Mouse (Mus musculus): Measurements from ENCODE around the gene Caskin1. TPM values are rescaled to one million over a fixed set of nuclear protein-coding genes. Genes with fewer than 3 reads are reported as not detected.

Gene Caskin1
- polyA plus RNA-seq, 1 experiment from 2014 or later = 52.2 TPM

DNA sequence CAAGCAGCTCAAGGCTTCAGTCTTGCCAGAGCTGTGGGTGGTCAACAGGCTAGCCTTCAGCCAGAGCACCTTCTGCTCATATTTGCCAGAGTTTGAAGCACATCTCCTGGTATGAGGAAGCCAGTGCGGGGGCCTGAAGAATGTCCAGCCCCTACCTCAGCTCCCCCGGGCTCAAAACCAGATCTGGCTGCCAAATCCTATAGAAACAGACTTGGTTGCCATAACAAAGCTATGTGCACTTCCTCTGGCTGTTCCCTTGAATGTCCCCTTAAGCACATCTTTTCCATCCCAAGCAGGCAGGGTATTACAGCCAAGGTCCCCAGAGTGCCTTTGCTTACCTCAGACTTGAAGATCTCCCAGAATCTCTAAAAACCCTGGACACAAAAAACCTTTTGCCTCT lies 36.3 kb downstream of the Caskin1 start:
- H3K36me3 ChIP-seq (ENCODE audit: control insufficient read depth, insufficient read depth, low read length) = peaks cover 2% of the 10 kb centered on the region; the same call in 1 of the 2 replicates
- no peak overlapping the region for H3K27ac ChIP-seq (ENCODE audit: low read depth, low read length)
- H3K9me3 ChIP-seq (ENCODE audit: control insufficient read depth, low read length) = no peaks in the 10 kb centered on the region
- H3K4me1 ChIP-seq (ENCODE audit: control insufficient read depth, insufficient read depth, low read length) = peaks cover 18% of the 10 kb centered on the region
- H3K4me3 ChIP-seq (ENCODE audit: low read depth, low read length) = no peak overlapping the region
- no peak overlapping the region for H3K9ac ChIP-seq (replicated peaks; ENCODE audit: low read depth, low read length)
- no peak overlapping the region for H3K4me2 ChIP-seq (ENCODE audit: low read depth, low read length)
- WGBS = 82% methylated on average over 2 of the region's 2 CpGs
- no peaks in the 10 kb centered on the region for H3K27me3 ChIP-seq (ENCODE audit: control insufficient read depth, insufficient read depth, low read length)
- ATAC-seq (ENCODE audit: low read depth) = no peak

DNA sequence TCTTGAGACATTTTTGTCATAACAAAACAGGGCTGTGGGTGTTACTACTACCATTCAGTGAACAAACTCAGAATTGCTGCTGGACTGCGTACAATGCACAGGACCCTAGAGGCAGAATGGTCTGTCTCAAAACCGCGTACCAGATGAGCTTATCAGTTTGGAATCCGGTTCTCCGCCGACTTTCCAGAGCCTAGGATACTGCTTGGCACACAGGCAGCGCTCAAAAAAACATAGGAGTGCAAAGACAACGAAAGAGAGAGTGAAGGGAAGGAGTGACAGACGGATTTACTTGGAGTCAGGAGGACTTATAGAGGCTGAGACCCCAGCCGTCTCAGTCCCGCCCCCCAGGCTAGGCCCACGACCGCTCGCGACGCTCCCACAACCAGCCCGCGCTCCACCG lies 38.9 kb downstream of the Caskin1 start:
- peaks cover 26% of the 10 kb centered on the region for H3K4me1 ChIP-seq (ENCODE audit: control insufficient read depth, insufficient read depth, low read length)
- 3% methylated on average over 19 of the region's 19 CpGs for WGBS
- peak overlapping the region; percentile 83 for H3K4me3 ChIP-seq (ENCODE audit: low read depth, low read length)
- H3K9me3 ChIP-seq (ENCODE audit: control insufficient read depth, low read length) = no peaks in the 10 kb centered on the region
- H3K9ac ChIP-seq (replicated peaks; ENCODE audit: low read depth, low read length) = peak overlapping the region; percentile 82
- H3K4me2 ChIP-seq (ENCODE audit: low read depth, low read length) = peak overlapping the region; percentile 60
- peak overlapping the region; percentile 57; the same call in 1 of the 2 replicates for H3K27ac ChIP-seq (ENCODE audit: low read depth, low read length)
- H3K36me3 ChIP-seq (ENCODE audit: control insufficient read depth, insufficient read depth, low read length) = peaks cover 10% of the 10 kb centered on the region; the same call in 1 of the 2 replicates
- no peaks in the 10 kb centered on the region for H3K27me3 ChIP-seq (ENCODE audit: control insufficient read depth, insufficient read depth, low read length)
- peak; percentile 0; the same call in 1 of the 2 replicates for ATAC-seq (ENCODE audit: low read depth)

DNA sequence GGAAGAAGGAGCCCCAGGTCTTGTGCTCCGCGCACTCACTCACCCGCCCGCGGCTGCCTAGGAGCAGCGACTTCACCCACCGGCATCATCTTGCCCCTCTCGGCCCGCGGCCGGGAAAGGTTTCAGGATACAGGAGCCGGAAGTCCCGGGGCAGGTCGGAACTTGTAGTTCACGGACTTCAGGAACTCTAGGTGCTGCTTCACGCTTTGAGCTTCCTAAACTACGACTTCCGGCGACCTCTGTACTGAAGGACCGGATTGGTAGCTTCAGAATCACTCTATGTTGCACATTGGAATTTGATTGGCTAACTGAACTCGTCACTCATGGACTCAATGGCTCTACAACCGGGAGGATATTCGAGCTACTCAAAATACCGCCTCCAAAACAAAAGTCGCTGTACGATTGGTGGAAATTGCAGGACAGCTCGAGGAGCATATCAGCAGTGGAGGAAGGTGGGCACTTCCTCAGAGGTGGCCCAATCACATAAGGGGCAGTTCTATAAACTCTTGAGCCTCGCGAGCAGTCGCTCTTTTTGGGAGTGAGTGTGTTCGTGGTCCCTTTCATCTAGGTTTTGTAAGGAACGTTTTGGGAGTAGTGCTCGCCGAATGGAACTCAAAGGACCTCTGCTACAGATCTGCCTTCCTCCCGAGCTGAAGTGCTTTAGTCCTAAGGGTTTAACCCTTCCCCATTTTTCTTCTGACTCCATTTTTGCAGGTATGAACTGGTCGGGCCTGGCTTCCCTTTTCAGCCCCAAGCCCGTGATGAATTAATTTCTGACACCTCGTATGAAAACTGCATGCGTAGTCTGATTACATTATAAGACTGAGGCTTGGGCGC lies 39.5 kb downstream of the Caskin1 start, which contains the start of gene Traf7:
TSS of gene Traf7 (minus strand) at position 216 of the 837 bp plus-strand sequence.
- peak; percentile 98 for ATAC-seq (ENCODE audit: low read depth)

DNA sequence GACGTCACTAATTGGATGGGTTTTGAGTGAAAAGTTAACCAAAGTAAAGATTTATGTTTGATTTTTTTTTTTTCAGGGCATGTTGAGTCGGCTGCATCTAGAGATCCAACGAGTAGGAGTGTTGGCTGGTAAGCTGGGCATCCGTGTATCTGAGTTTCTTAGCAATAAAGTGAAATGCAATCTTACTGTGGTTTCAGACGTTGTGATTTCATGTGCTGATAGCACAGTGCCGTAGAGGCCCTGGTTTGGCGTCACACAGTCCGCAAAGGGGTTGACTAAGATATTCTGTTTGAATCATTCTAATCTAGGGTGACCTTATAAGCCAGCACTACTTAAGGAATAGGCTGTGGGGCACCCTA lies 40.1 kb downstream of the Caskin1 start:
- no peaks in the 10 kb centered on the region for H3K27me3 ChIP-seq (ENCODE audit: control insufficient read depth, insufficient read depth, low read length)
- H3K9ac ChIP-seq (replicated peaks; ENCODE audit: low read depth, low read length) = peak overlapping the region; percentile 72
- H3K27ac ChIP-seq (ENCODE audit: low read depth, low read length) = peak overlapping the region; percentile 84
- no peak for ATAC-seq (ENCODE audit: low read depth)
- H3K9me3 ChIP-seq (ENCODE audit: control insufficient read depth, low read length) = no peaks in the 10 kb centered on the region
- H3K4me2 ChIP-seq (ENCODE audit: low read depth, low read length) = peak overlapping the region; percentile 94
- 0% methylated on average over 8 of the region's 8 CpGs for WGBS
- H3K4me1 ChIP-seq (ENCODE audit: control insufficient read depth, insufficient read depth, low read length) = peaks cover 26% of the 10 kb centered on the region
- H3K4me3 ChIP-seq (ENCODE audit: low read depth, low read length) = peak overlapping the region; percentile 68
- H3K36me3 ChIP-seq (ENCODE audit: control insufficient read depth, insufficient read depth, low read length) = peaks cover 10% of the 10 kb centered on the region; the same call in 1 of the 2 replicates

More for the DNA sequence above, 39.5 kb downstream of the Caskin1 start, which contains the start of gene Traf7:
- Histone ChIP-seq H3K9me3 (ENCODE audit: control insufficient read depth, low read length) (no peaks in the 10 kb centered on the region), H3K4me2 (ENCODE audit: low read depth, low read length) (peak within 1 kb of the TSS; percentile 94), H3K36me3 (ENCODE audit: control insufficient read depth, insufficient read depth, low read length) (peaks cover 10% of the 10 kb centered on the region; the same call in 1 of the 2 replicates), H3K27me3 (ENCODE audit: control insufficient read depth, insufficient read depth, low read length) (no peaks in the 10 kb centered on the region), H3K27ac (ENCODE audit: low read depth, low read length) (peak within 1 kb of the TSS; percentile 84), H3K9ac (replicated peaks; ENCODE audit: low read depth, low read length) (peak within 1 kb of the TSS; percentile 82), H3K4me3 (ENCODE audit: low read depth, low read length) (peak within 1 kb of the TSS; percentile 83), H3K4me1 (ENCODE audit: control insufficient read depth, insufficient read depth, low read length) (peaks cover 26% of the 10 kb centered on the region)
- under 1% methylated on average over 40 of the region's 40 CpGs for WGBS

DNA sequence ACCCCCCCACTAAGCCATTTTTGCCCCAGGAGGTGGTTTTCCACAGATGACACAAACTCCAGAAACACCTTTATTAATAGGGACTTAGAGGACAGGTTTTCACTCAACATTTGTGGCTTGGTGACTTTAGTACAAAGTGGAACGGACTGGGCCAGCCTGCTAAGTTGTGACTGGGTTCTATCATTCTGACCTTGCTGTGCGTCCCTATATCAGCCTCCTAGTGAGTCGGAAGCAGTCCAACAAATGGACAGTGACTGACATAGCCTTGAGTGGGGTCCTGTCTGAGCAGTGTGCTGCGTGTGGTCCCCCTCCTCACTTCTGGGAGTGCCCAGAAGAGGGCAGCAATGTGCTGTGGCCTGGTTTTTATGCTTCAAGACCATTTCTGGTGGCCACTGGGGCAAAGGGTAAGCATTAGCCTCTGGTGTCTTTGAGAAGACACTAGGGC lies 40.6 kb downstream of the Caskin1 start:
- Histone ChIP-seq H3K9ac (replicated peaks; ENCODE audit: low read depth, low read length) (peak overlapping the region; percentile 72), H3K4me3 (ENCODE audit: low read depth, low read length) (peak overlapping the region; percentile 68), H3K36me3 (ENCODE audit: control insufficient read depth, insufficient read depth, low read length) (peaks cover 10% of the 10 kb centered on the region; the same call in 1 of the 2 replicates), H3K27ac (ENCODE audit: low read depth, low read length) (peak overlapping the region; percentile 10; the same call in 1 of the 2 replicates), H3K27me3 (ENCODE audit: control insufficient read depth, insufficient read depth, low read length) (no peaks in the 10 kb centered on the region), H3K9me3 (ENCODE audit: control insufficient read depth, low read length) (no peaks in the 10 kb centered on the region), H3K4me2 (ENCODE audit: low read depth, low read length) (peak overlapping the region; percentile 94), H3K4me1 (ENCODE audit: control insufficient read depth, insufficient read depth, low read length) (peaks cover 26% of the 10 kb centered on the region)
- ATAC-seq (ENCODE audit: low read depth) = no peak
- 2% methylated on average over 4 of the region's 4 CpGs for WGBS

DNA sequence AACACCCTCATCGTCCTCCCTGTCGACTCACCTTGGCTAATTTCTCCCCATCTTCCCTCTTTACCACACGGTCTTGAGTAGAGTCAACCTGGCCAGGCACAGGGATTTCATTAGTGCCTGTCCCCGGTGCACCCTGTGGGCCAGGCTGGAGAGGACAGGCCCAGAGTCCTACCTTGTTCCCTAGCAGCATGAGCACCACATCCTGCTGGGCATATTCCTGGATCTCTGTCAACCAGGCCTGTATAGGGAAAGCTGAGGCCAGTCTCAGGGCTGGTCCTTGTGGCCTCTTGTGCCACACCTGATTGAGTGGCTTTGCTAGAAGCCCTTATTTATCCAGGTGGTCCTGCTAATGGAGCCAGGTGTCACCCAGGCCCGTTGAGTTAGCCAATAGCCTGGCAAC lies 41.5 kb downstream of the Caskin1 start:
- peak overlapping the region; percentile 68 for H3K4me3 ChIP-seq (ENCODE audit: low read depth, low read length)
- peaks cover 26% of the 10 kb centered on the region for H3K4me1 ChIP-seq (ENCODE audit: control insufficient read depth, insufficient read depth, low read length)
- H3K36me3 ChIP-seq (ENCODE audit: control insufficient read depth, insufficient read depth, low read length) = peaks cover 10% of the 10 kb centered on the region; the same call in 1 of the 2 replicates
- 20% methylated on average over 5 of the region's 5 CpGs for WGBS
- H3K9ac ChIP-seq (replicated peaks; ENCODE audit: low read depth, low read length) = peak overlapping the region; percentile 72
- H3K27ac ChIP-seq (ENCODE audit: low read depth, low read length) = no peak overlapping the region
- H3K27me3 ChIP-seq (ENCODE audit: control insufficient read depth, insufficient read depth, low read length) = no peaks in the 10 kb centered on the region
- ATAC-seq (ENCODE audit: low read depth) = no peak
- H3K4me2 ChIP-seq (ENCODE audit: low read depth, low read length) = peak overlapping the region; percentile 94
- H3K9me3 ChIP-seq (ENCODE audit: control insufficient read depth, low read length) = no peaks in the 10 kb centered on the region

DNA sequence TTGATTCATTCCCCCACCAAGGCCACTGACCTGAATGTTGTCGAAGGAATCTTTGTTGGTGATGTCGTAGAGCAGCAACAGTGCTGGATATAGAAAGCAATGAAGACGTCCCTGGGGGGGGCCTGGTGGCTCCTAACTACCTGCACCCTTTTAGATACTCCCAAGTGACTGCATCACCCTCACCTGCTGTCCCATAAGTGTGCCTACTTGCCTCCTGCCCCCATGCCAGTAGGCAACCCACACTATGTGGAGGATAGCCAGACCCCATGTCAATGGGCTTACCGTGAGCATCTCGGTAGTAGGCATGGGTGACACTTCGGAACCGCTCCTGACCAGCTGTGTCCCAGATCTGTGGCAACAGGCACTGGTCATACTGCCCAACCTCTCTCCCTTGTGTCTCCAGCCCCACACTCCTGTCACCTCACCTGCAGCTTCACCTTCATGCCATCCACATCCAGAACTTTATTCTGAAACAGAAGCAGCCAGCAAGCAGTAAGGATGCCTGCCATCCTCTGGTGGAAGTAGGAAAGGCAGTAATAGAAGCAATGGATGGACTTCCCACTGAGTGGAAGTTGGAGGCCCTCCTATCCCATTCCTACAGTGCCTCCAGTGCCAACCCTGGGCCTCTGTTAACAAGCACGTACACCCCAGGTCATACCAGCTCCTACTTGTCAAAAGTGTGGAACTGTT lies 42.1 kb downstream of the Caskin1 start:
- H3K36me3 ChIP-seq (ENCODE audit: control insufficient read depth, insufficient read depth, low read length) = peaks cover 10% of the 10 kb centered on the region; the same call in 1 of the 2 replicates
- H3K27me3 ChIP-seq (ENCODE audit: control insufficient read depth, insufficient read depth, low read length) = no peaks in the 10 kb centered on the region
- no peak overlapping the region for H3K27ac ChIP-seq (ENCODE audit: low read depth, low read length)
- 29% methylated on average over 8 of the region's 8 CpGs for WGBS
- peaks cover 26% of the 10 kb centered on the region for H3K4me1 ChIP-seq (ENCODE audit: control insufficient read depth, insufficient read depth, low read length)
- peak overlapping the region; percentile 68; the same call in 1 of the 2 replicates for H3K4me3 ChIP-seq (ENCODE audit: low read depth, low read length)
- no peak for ATAC-seq (ENCODE audit: low read depth)
- H3K9ac ChIP-seq (replicated peaks; ENCODE audit: low read depth, low read length) = peak overlapping the region; percentile 72; the same call in 1 of the 2 replicates
- H3K4me2 ChIP-seq (ENCODE audit: low read depth, low read length) = peak overlapping the region; percentile 94
- H3K9me3 ChIP-seq (ENCODE audit: control insufficient read depth, low read length) = no peaks in the 10 kb centered on the region

DNA sequence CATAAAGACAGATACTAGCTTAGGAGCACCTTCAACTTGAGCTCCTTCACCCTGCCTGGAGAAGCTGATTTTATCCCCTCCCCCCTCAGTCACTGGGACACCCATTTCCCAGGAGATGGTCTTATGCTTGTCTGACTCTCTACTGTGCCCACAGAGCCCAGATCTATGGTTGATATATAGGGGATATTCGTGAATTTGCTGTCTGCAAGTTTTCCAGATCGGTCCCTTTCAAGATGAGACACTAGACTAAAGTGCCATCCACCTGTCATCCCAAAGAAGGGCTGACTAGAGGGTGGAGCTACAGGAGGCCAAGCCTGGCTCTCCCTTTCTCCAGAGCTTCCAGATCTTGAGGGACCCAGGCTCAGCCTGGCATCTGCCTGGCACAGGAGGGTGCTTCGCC lies 42.7 kb downstream of the Caskin1 start:
- peaks cover 26% of the 10 kb centered on the region for H3K4me1 ChIP-seq (ENCODE audit: control insufficient read depth, insufficient read depth, low read length)
- peaks cover 10% of the 10 kb centered on the region; the same call in 1 of the 2 replicates for H3K36me3 ChIP-seq (ENCODE audit: control insufficient read depth, insufficient read depth, low read length)
- H3K27me3 ChIP-seq (ENCODE audit: control insufficient read depth, insufficient read depth, low read length) = no peaks in the 10 kb centered on the region
- WGBS = 75% methylated on average over 3 of the region's 3 CpGs
- H3K4me2 ChIP-seq (ENCODE audit: low read depth, low read length) = no peak overlapping the region
- no peaks in the 10 kb centered on the region for H3K9me3 ChIP-seq (ENCODE audit: control insufficient read depth, low read length)
- no peak overlapping the region; the same call in 1 of the 2 replicates for H3K9ac ChIP-seq (replicated peaks; ENCODE audit: low read depth, low read length)
- no peak overlapping the region for H3K4me3 ChIP-seq (ENCODE audit: low read depth, low read length)
- H3K27ac ChIP-seq (ENCODE audit: low read depth, low read length) = no peak overlapping the region
- ATAC-seq (ENCODE audit: low read depth) = no peak

Data from neural tube, embryonic 14.5 days (tissue).